Mouse (Mus musculus) heart, postnatal 14 days (tissue): ENCODE results near the gene Bco1. TPM values are rescaled to one million over a fixed set of nuclear protein-coding genes. Genes with fewer than 3 reads are reported as not detected.

Experiments
- DNase-seq, 2 experiments: peaks; one replicate each; pipeline ENCODE4 v3.0.0; 2021 to 2022
- intact Hi-C: fragments of 180-260 bp; cut with DNase I; formaldehyde crosslinking; loops from one replicate; pipeline ENCODE4 v1.15.1; 2025
- total RNA-seq, 2 experiments: library from RNA; stranded (reverse); gene quantifications; 2 replicates each; pipeline ENCODE4 v1.2.3; 2021

Gene Bco1
- total RNA-seq, 2 experiments from 2014 or later, result not detected

DNA sequence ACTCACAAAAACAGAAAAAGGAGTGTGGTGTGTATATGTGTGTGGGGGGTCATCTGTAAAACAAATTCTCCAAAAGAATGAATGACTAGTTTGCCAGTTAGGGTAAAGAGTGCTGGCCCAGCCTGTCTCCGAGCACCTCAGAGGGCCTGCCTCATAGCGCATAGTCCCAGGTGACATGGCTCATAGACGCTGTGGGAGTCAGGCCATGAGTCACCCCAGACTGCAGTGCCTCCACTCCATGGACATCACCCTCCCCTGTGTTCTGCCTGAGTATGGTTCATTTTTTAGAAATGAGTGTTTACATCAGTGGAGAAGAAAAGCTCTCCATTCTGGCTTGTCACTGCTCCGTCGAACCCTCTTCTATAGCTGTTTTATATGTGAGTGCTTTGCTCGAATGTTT, 83.0 kb downstream of the Bco1 start:
- intact Hi-C loops, result no loop called here
- DNase-seq, result no peak

- DNase-seq, result no peak
- intact Hi-C loops, result no loop called here
Measured at GRCm38 (mm10) chr8:117182746-117183145, 87.1 kb downstream of the Bco1 start.

Other genes with a start within 250 kb of the Bco1 start
- gene Cmc2, start 174.4 kb upstream of the Bco1 start, total RNA-seq, result 10 to 100 TPM; 49.8 to 66.2 TPM
- 1 to 10 TPM; 1.7 to 2.6 TPM for gene Cenpn, start 174.1 kb upstream of the Bco1 start, total RNA-seq
- gene Atmin, start 152.5 kb upstream of the Bco1 start, total RNA-seq, result 10 to 100 TPM; 12.0 to 15.0 TPM
- under 1 TPM; 0.54 to 0.79 TPM for gene 1700030J22Rik, start 116.9 kb upstream of the Bco1 start, total RNA-seq
- 10 to 100 TPM; 32.7 to 34.9 TPM for gene Gcsh, start 102.3 kb upstream of the Bco1 start, total RNA-seq
- gene Pkd1l2, start 13.4 kb upstream of the Bco1 start, total RNA-seq, result not detected
- gene Gan, start 62.3 kb downstream of the Bco1 start, total RNA-seq, result 1 to 10 TPM; 6.0 to 6.3 TPM
- 10 to 100 TPM; 29.5 to 30.9 TPM for gene Cmip, start 161.2 kb downstream of the Bco1 start, total RNA-seq